Mouse (Mus musculus): ENCODE data around the gene Mapk1ip1l.
"Not testable (repeated sequence)": the region's sequence is repeated elsewhere in the genome, so short reads cannot be mapped to it uniquely, and the experiment has no call there.

Mapk1ip1l gene

GRCm38 (mm10) chr14:47304814-47305405 is 6.8 kb downstream of the Mapk1ip1l start:
- no peak for DNase-seq (ENCODE audit: inconsistent ontology term)

GRCm38 (mm10) chr14:47305933-47306332 is 7.9 kb downstream of the Mapk1ip1l start:
- DNase-seq (ENCODE audit: inconsistent ontology term): no peak

GRCm38 (mm10) chr14:47307669-47308068 is 9.6 kb downstream of the Mapk1ip1l start:
- no peak for DNase-seq (ENCODE audit: inconsistent ontology term)

GRCm38 (mm10) chr14:47309061-47309460 is 11.0 kb downstream of the Mapk1ip1l start:
- no peak for DNase-seq (ENCODE audit: inconsistent ontology term)

- DNase-seq (ENCODE audit: inconsistent ontology term): no peak
These were observed 12.5 kb downstream of the Mapk1ip1l start for GRCm38 (mm10) chr14:47310342-47311181.

GRCm38 (mm10) chr14:47319362-47319761 is 21.3 kb downstream of the Mapk1ip1l start:
- DNase-seq (ENCODE audit: inconsistent ontology term): no peak

GRCm38 (mm10) chr14:47321581-47321980 is 23.5 kb downstream of the Mapk1ip1l start:
- DNase-seq (ENCODE audit: inconsistent ontology term): not testable (repeated sequence)

- DNase-seq (ENCODE audit: inconsistent ontology term): no peak
These were observed 28.1 kb downstream of the Mapk1ip1l start for GRCm38 (mm10) chr14:47325965-47326761.

- DNase-seq (ENCODE audit: inconsistent ontology term): no peak
These were observed 29.3 kb downstream of the Mapk1ip1l start for GRCm38 (mm10) chr14:47327347-47327746.

GRCm38 (mm10) chr14:47331920-47332319 is 33.9 kb downstream of the Mapk1ip1l start:
- DNase-seq (ENCODE audit: inconsistent ontology term): no peak

- peak; percentile 47 for DNase-seq (ENCODE audit: inconsistent ontology term)
These were observed 36.8 kb downstream of the Mapk1ip1l start for GRCm38 (mm10) chr14:47334819-47335218.

GRCm38 (mm10) chr14:47335300-47335699 is 37.2 kb downstream of the Mapk1ip1l start:
- DNase-seq (ENCODE audit: inconsistent ontology term): no peak

GRCm38 (mm10) chr14:47340231-47340925 is 42.3 kb downstream of the Mapk1ip1l start:
- no peak for DNase-seq (ENCODE audit: inconsistent ontology term)

- no peak for DNase-seq (ENCODE audit: inconsistent ontology term)
These were observed 43.8 kb downstream of the Mapk1ip1l start for GRCm38 (mm10) chr14:47341811-47342291.

- no peak for DNase-seq (ENCODE audit: inconsistent ontology term)
These were observed 48.6 kb downstream of the Mapk1ip1l start for GRCm38 (mm10) chr14:47346715-47347114.

GRCm38 (mm10) chr14:47350974-47351373 is 52.9 kb downstream of the Mapk1ip1l start:
- peak; percentile 81 for DNase-seq (ENCODE audit: inconsistent ontology term)

GRCm38 (mm10) chr14:47352272-47352671 is 54.2 kb downstream of the Mapk1ip1l start:
- DNase-seq (ENCODE audit: inconsistent ontology term): no peak

GRCm38 (mm10) chr14:47353240-47353639 is 55.2 kb downstream of the Mapk1ip1l start:
- no peak for DNase-seq (ENCODE audit: inconsistent ontology term)

- no peak for DNase-seq (ENCODE audit: inconsistent ontology term)
These were observed 56.1 kb downstream of the Mapk1ip1l start for GRCm38 (mm10) chr14:47354111-47354577.

GRCm38 (mm10) chr14:47354948-47355347 is 56.9 kb downstream of the Mapk1ip1l start:
- no peak for DNase-seq (ENCODE audit: inconsistent ontology term)

- no peak for DNase-seq (ENCODE audit: inconsistent ontology term)
These were observed 58.6 kb downstream of the Mapk1ip1l start for GRCm38 (mm10) chr14:47356622-47357021.

All from Muller cell, postnatal 12 days (primary cell).